Mouse (Mus musculus): Measurements from ENCODE around the gene Vmn1r197. TPM values are rescaled to one million over a fixed set of nuclear protein-coding genes. Genes with fewer than 3 reads are reported as not detected.
"Not testable (repeated sequence)": the region's sequence is repeated elsewhere in the genome, so short reads cannot be mapped to it uniquely, and the experiment has no call there.

The Vmn1r197 gene
- total RNA-seq (2021) = not detected

GRCm38 (mm10) chr13:22324289-22324688 lies at the start of gene Vmn1r197:
Gene Vmn1r197, plus strand, starts transcription at chr13:22324589.
- no peak for DNase-seq (ENCODE audit: low spot score)
- intact Hi-C loops (cut with DNase I) = no loop called here

- intact Hi-C loops (cut with DNase I) = no loop called here
- DNase-seq (ENCODE audit: low spot score) = no peak
These were observed 39.8 kb upstream of the Vmn1r197 start for GRCm38 (mm10) chr13:22284578-22284977.

- DNase-seq (ENCODE audit: low spot score) = no peak
- intact Hi-C loops (cut with DNase I) = no loop called here
These were observed 34.8 kb upstream of the Vmn1r197 start, which contains the start of gene Vmn1r196 for GRCm38 (mm10) chr13:22289620-22290019. Gene Vmn1r196, plus strand, starts transcription at chr13:22289920.

- intact Hi-C loops (cut with DNase I); DNase-seq (ENCODE audit: low spot score): not testable (repeated sequence)
These were observed 16.3 kb upstream of the Vmn1r197 start for GRCm38 (mm10) chr13:22308075-22308474.

GRCm38 (mm10) chr13:22315361-22315760 lies 9.0 kb upstream of the Vmn1r197 start:
- DNase-seq (ENCODE audit: low spot score) = no peak
- intact Hi-C loops (cut with DNase I) = no loop called here

- no peak for DNase-seq (ENCODE audit: low spot score)
- intact Hi-C loops (cut with DNase I) = no loop called here
These were observed 7.0 kb upstream of the Vmn1r197 start for GRCm38 (mm10) chr13:22317366-22317765.

GRCm38 (mm10) chr13:22320091-22320490 lies 4.3 kb upstream of the Vmn1r197 start:
- no peak for DNase-seq (ENCODE audit: low spot score)
- intact Hi-C loops (cut with DNase I) = no loop called here

GRCm38 (mm10) chr13:22333269-22333668 lies 8.9 kb downstream of the Vmn1r197 start:
- intact Hi-C loops (cut with DNase I) = no loop called here
- DNase-seq (ENCODE audit: low spot score) = no peak

GRCm38 (mm10) chr13:22335565-22335964 lies 11.2 kb downstream of the Vmn1r197 start:
- intact Hi-C loops (cut with DNase I) = no loop called here
- no peak for DNase-seq (ENCODE audit: low spot score)

GRCm38 (mm10) chr13:22350064-22350463 lies 25.7 kb downstream of the Vmn1r197 start, which contains the start of gene Vmn1r198:
Gene Vmn1r198, plus strand, starts transcription at chr13:22350364.
- no peak for DNase-seq (ENCODE audit: low spot score)
- intact Hi-C loops (cut with DNase I) = no loop called here

GRCm38 (mm10) chr13:22350813-22351212 lies 26.4 kb downstream of the Vmn1r197 start:
- intact Hi-C loops (cut with DNase I) = no loop called here
- no peak for DNase-seq (ENCODE audit: low spot score)

GRCm38 (mm10) chr13:22379518-22379917 lies 55.1 kb downstream of the Vmn1r197 start, which contains the start of gene Vmn1r199:
Gene Vmn1r199, plus strand, starts transcription at chr13:22379818.
- intact Hi-C loops (cut with DNase I) = no loop called here
- DNase-seq (ENCODE audit: low spot score) = no peak

- intact Hi-C loops (cut with DNase I); DNase-seq (ENCODE audit: low spot score): not testable (repeated sequence)
These were observed 56.7 kb downstream of the Vmn1r197 start for GRCm38 (mm10) chr13:22381128-22381527.

Other genes starting within 250 kb of the Vmn1r197 start
- not detected for gene Vmn1r188, start 240.1 kb upstream of the Vmn1r197 start, total RNA-seq (2021)
- gene Vmn1r189, start 218.8 kb upstream of the Vmn1r197 start, total RNA-seq (2021) = not detected
- gene Vmn1r191, start 140.6 kb upstream of the Vmn1r197 start, total RNA-seq (2021) = not detected
- gene Vmn1r192, start 133.4 kb upstream of the Vmn1r197 start, total RNA-seq (2021) = not detected
- not detected for gene Vmn1r193, start 101.4 kb upstream of the Vmn1r197 start, total RNA-seq (2021)
- not detected for gene Vmn1r194, start 80.4 kb upstream of the Vmn1r197 start, total RNA-seq (2021)
- not detected for gene Vmn1r195, start 54.1 kb upstream of the Vmn1r197 start, total RNA-seq (2021)
- not detected for gene Vmn1r196, start 34.7 kb upstream of the Vmn1r197 start, total RNA-seq (2021)
- not detected for gene Vmn1r198, start 25.8 kb downstream of the Vmn1r197 start, total RNA-seq (2021)
- not detected for gene Vmn1r199, start 55.2 kb downstream of the Vmn1r197 start, total RNA-seq (2021)
- not detected for gene Vmn1r200, start 65.8 kb downstream of the Vmn1r197 start, total RNA-seq (2021)
- not detected for gene Vmn1r201, start 147.3 kb downstream of the Vmn1r197 start, total RNA-seq (2021)
- not detected for gene Vmn1r202, start 180.8 kb downstream of the Vmn1r197 start, total RNA-seq (2021)
- gene Vmn1r203, start 193.5 kb downstream of the Vmn1r197 start, total RNA-seq (2021) = not detected
- not detected for gene Vmn1r204, start 228.6 kb downstream of the Vmn1r197 start, total RNA-seq (2021)

All from heart, postnatal 25 days (tissue).